Mouse (Mus musculus) stomach, embryonic 15.5 days (tissue): ENCODE measurements at regions not wholly inside any gene's neighbourhood (a gene's known extent, or its start where the extent isn't known, plus 50 kb on each side); places are given as distances from the start of the nearest gene placed in this dataset.

Source experiments
- ATAC-seq: fragments of 200-750 bp; cut with Nextera tagmentation; 2 replicates; pipeline ENCODE4 v1.8.0; 2017; ENCODE audit warnings: low read depth, moderate number of reproducible peaks, moderate TSS enrichment; ENCODE audit not compliant: insufficient read depth, low FRiP score
- H3K27ac ChIP-seq: fragments of 300-500 bp; sonication (generic); 2 replicates; pipeline ENCODE4 v1.5.1; 2015; ENCODE audit warnings: mild to moderate bottlenecking, inconsistent platforms
- H3K27me3 ChIP-seq: fragments of 300-500 bp; sonication (generic); replicated peaks from 2 replicates; pipeline ENCODE4 v1.6.1; 2015; ENCODE audit warnings: inconsistent platforms
- H3K36me3 ChIP-seq: fragments of 300-500 bp; sonication (generic); 2 replicates; pipeline ENCODE4 v1.6.1; 2015; ENCODE audit warnings: inconsistent platforms
- H3K4me1 ChIP-seq: fragments of 300-500 bp; sonication (generic); 2 replicates; pipeline ENCODE4 v1.6.1; 2015; ENCODE audit warnings: inconsistent platforms
- H3K4me2 ChIP-seq: fragments of 300-500 bp; sonication (generic); 2 replicates; pipeline ENCODE4 v1.6.1; 2015; ENCODE audit warnings: mild to moderate bottlenecking, inconsistent platforms
- H3K4me3 ChIP-seq: fragments of 300-500 bp; sonication (generic); replicated peaks from 2 replicates; pipeline ENCODE4 v1.5.1; 2015; ENCODE audit warnings: inconsistent platforms
- H3K9ac ChIP-seq: fragments of 300-500 bp; sonication (generic); 2 replicates; pipeline ENCODE4 v1.6.1; 2015; ENCODE audit warnings: inconsistent platforms
- H3K9me3 ChIP-seq: fragments of 300-500 bp; sonication (generic); 2 replicates; pipeline ENCODE4 v1.6.1; 2016; ENCODE audit warnings: inconsistent platforms
- WGBS: fragments of 180-500 bp; shearing (Covaris S2); methylation state at CpG from one replicate; pipeline ENCODE4 v1.1.7; 2015; 5-methylcytosine and 5-hydroxymethylcytosine counted together

DNA sequence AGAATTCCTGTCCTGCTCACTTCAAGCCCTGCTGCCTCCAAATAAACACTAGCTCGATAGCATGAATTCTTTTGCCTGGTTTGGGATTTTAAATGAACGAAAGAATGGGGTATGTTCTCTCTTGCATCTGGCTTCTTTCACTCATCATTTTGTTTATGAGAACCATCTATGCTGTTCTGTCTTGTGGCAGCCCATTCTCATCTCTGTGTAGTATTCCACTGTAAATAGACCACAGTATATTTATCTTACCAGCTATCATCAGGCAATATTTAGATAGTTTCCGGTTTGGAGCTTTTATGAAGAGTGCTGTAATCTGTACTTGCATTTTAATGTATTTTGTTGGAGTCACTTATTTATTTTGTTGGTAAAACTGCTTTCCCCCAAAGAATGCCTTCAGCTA, 222.4 kb upstream of the Rps6ka3 start:
- no peak overlapping the region for H3K27ac ChIP-seq
- H3K4me1 ChIP-seq: no peaks in the 10 kb centered on the region
- WGBS: 35% methylated on average over 3 of the region's 3 CpGs

DNA sequence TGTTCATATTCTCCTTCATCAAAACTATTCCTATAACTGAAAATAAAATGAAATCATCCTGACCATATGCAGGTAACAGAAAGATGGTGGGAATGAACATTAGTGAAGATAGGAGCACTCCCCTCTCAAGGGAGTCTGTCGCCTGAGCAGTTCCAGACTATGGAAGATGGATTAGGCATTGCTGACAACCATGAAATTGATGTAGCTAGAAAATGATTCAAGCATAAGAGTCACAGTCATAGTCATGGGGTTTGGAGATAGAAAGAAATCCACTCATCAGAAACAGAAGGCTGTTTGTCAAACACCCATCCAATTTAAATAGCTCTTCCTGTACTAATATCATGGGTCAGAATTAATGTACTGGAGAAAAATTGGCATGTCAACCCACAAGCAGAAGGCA, 191.2 kb upstream of the Rps6ka3 start:
- WGBS: 71% methylated on average over 1 of the region's 1 CpGs
- ATAC-seq: no peak
- H3K4me2 ChIP-seq: no peak overlapping the region
- no peaks in the 10 kb centered on the region for H3K4me1 ChIP-seq
- no peaks in the 10 kb centered on the region for H3K36me3 ChIP-seq
- no peaks in the 10 kb centered on the region for H3K9me3 ChIP-seq
- H3K27ac ChIP-seq: no peak overlapping the region
- H3K27me3 ChIP-seq: no peaks in the 10 kb centered on the region
- no peak overlapping the region for H3K9ac ChIP-seq
- no peak overlapping the region for H3K4me3 ChIP-seq

More for the DNA sequence above, 222.4 kb upstream of the Rps6ka3 start:
- Histone ChIP-seq H3K4me2 (no peak overlapping the region), H3K27me3 (no peaks in the 10 kb centered on the region), H3K9ac (no peak overlapping the region), H3K4me3 (no peak overlapping the region), H3K36me3 (no peaks in the 10 kb centered on the region), H3K9me3 (no peaks in the 10 kb centered on the region)
- ATAC-seq: no peak

DNA sequence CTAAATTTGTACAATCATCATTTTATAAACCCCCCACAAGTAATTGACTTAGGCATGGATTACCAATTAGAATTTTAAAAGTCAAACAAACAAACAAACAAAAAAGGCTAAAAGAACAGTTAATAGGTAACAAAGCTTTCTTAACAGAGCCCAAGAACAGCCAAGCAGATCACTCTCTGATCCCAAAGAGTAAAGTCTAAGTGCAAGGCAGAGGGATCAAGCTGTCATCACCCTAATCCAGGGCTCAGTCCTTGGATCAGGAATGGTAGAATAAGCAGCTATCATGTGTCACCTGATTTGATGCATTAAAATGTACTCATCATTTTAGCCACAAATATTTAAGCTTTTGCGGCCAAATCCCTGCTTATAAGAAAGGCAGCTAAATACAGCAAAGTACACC, 183.8 kb upstream of the Rps6ka3 start:
- Histone ChIP-seq H3K27ac (no peak overlapping the region), H3K9ac (no peak overlapping the region), H3K4me2 (no peak overlapping the region), H3K9me3 (no peaks in the 10 kb centered on the region), H3K27me3 (no peaks in the 10 kb centered on the region), H3K4me1 (no peaks in the 10 kb centered on the region), H3K4me3 (no peak overlapping the region), H3K36me3 (no peaks in the 10 kb centered on the region)
- 80% methylated on average over 1 of the region's 1 CpGs for WGBS
- ATAC-seq: no peak

DNA sequence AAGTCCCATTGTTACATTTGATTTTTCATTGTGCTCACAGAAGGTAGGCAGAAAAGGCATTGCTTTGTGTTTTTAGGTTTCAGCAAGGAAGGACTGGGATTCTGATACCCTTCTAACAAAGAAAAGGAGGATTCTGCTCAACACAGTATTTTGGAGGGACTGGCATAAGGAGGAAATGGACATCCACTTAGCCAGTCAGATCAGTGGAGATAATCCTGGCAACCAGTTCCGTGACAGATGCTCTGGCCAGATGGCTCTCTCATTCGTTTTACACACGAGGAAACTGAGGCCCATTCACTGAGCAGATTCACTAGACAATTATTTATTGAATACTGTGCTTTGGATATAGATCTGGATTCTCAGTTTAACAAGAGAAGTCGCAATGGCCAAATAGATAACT, 178.2 kb upstream of the Rps6ka3 start:
- no peak overlapping the region for H3K4me3 ChIP-seq
- 69% methylated on average over 4 of the region's 4 CpGs for WGBS
- H3K9ac ChIP-seq: no peak overlapping the region
- H3K27ac ChIP-seq: no peak overlapping the region
- H3K27me3 ChIP-seq: no peaks in the 10 kb centered on the region
- no peaks in the 10 kb centered on the region for H3K9me3 ChIP-seq
- ATAC-seq: no peak
- no peaks in the 10 kb centered on the region for H3K36me3 ChIP-seq
- no peaks in the 10 kb centered on the region for H3K4me1 ChIP-seq
- no peak overlapping the region for H3K4me2 ChIP-seq

DNA sequence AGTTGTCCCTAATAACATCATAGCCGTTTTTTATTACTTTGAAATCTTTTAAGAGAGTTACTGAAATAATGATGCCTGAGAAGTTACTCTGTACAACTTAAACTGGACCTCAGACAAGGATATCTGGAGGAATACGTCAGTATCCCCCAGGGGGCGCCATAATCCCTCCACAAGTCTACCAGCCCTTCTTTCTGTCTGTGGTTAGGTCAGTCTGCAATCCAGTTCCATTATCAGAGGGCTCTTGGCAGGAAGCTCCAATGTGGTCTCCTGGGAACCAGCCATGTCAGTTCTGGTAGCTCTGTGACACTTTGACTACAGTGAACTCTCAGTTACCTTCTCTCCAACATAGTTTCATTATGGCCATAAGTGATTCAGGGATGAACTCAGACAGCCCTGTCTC, 166.7 kb upstream of the Rps6ka3 start:
- 17% methylated on average over 3 of the region's 3 CpGs for WGBS
- Histone ChIP-seq H3K9ac (no peak overlapping the region), H3K4me3 (no peak overlapping the region), H3K4me1 (no peaks in the 10 kb centered on the region), H3K4me2 (no peak overlapping the region), H3K27me3 (no peaks in the 10 kb centered on the region), H3K27ac (no peak overlapping the region), H3K36me3 (no peaks in the 10 kb centered on the region), H3K9me3 (no peaks in the 10 kb centered on the region)
- ATAC-seq: no peak

DNA sequence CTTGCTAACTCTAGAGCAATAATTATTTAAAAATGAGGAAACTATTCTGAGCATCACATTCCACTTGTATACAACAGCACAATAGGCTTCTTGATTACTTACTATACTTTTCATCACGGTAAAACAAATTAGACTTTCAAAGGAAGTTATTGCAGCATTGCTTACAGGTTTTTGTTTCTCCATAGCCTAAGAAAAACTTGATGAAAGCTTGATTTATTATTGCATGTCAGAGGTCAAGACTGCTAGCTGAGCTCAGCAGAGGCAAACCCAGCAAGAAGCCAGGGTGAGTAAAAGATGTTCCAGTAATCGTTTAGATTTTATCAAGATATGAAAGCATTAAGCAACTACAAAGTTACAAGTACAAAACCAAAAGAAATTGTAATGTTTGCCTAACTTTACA, 162.2 kb upstream of the Rps6ka3 start:
- Histone ChIP-seq H3K4me3 (no peak overlapping the region), H3K4me2 (no peak overlapping the region), H3K4me1 (no peaks in the 10 kb centered on the region), H3K9me3 (no peaks in the 10 kb centered on the region), H3K9ac (no peak overlapping the region), H3K27me3 (no peaks in the 10 kb centered on the region), H3K27ac (no peak overlapping the region), H3K36me3 (no peaks in the 10 kb centered on the region)
- ATAC-seq: no peak
- 39% methylated on average over 2 of the region's 2 CpGs for WGBS

DNA sequence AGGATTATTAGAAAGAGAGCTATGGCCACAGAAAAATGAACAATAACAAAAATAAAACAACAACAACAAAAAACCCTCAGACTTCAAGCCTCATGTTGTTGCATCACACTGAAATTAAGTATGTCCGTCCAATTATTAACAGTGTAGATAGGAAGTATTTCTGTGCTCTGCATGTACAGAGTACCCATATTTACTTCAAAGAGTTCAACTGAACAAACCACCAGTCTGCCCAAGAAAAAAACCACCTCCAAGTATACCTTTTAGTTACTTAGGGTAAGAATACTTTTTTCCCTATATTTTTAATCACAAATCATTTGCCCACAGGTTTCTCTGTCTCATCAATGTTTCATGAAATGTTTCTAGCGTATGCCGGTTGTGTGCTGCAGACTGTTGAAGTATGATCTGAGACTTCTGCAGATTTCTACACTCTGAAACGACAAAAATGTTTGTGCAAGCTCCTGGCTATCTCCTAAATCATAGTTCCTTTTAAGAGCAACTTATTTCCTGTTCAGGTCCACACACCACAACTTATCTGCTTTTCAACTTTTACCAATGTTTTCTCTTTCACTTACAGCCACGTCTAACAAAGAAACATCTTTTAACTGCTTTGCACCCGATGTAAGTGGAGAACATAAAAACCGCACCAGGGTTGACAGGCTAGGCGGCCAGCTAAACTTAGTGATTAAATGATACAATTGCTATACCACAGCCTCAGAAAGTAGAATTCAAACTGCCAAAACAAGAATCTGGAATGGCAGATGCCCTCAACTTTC, 154.2 kb upstream of the Rps6ka3 start:
- Histone ChIP-seq H3K4me1 (no peaks in the 10 kb centered on the region), H3K36me3 (no peaks in the 10 kb centered on the region), H3K4me2 (no peak overlapping the region), H3K9me3 (no peaks in the 10 kb centered on the region), H3K27ac (no peak overlapping the region), H3K27me3 (no peaks in the 10 kb centered on the region), H3K4me3 (no peak overlapping the region), H3K9ac (no peak overlapping the region)
- no peak for ATAC-seq
- WGBS: 57% methylated on average over 8 of the region's 8 CpGs

DNA sequence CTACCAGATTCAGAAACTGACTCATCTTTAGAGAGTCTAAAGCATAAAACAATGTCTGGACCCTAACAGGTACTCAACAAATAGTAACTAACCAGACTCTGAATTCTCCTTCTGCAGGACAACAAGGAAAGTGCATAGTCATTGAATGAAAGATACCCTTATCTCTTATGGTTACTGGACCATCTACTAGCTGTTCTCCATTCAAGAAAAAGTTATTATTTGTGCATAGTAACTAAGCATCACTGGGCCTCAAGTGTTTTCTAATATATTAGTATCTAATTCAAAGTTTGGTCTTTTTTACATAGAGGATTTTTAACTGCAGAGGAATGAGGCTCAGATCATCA, 153.7 kb upstream of the Rps6ka3 start:
- Histone ChIP-seq H3K27me3 (no peaks in the 10 kb centered on the region), H3K9ac (no peak overlapping the region), H3K4me2 (no peak overlapping the region), H3K4me1 (no peaks in the 10 kb centered on the region), H3K36me3 (no peaks in the 10 kb centered on the region), H3K4me3 (no peak overlapping the region), H3K9me3 (no peaks in the 10 kb centered on the region), H3K27ac (no peak overlapping the region)
- ATAC-seq: no peak

DNA sequence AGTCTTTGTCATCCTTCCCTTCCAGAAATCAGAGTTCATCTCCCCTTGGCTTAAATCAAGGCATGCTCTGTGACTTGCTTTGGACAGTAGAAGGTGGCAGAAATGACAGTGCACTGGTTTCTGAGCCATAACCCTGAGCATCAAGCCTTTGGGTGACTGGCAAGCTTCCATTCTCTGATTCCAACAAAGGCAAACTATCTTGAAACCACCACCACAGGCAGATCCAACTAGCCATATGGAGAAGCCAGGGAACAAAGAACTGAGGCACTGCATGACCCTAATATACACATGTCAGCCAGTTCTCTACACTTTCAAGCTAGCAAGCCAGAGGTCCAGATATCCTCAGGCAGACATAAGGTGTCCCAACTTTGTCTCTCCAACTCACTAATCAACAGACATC, 151.2 kb upstream of the Rps6ka3 start:
- Histone ChIP-seq H3K4me3 (no peak overlapping the region), H3K27ac (no peak overlapping the region), H3K9me3 (no peaks in the 10 kb centered on the region), H3K27me3 (no peaks in the 10 kb centered on the region), H3K4me2 (no peak overlapping the region), H3K36me3 (no peaks in the 10 kb centered on the region), H3K9ac (no peak overlapping the region), H3K4me1 (no peaks in the 10 kb centered on the region)
- no peak for ATAC-seq

DNA sequence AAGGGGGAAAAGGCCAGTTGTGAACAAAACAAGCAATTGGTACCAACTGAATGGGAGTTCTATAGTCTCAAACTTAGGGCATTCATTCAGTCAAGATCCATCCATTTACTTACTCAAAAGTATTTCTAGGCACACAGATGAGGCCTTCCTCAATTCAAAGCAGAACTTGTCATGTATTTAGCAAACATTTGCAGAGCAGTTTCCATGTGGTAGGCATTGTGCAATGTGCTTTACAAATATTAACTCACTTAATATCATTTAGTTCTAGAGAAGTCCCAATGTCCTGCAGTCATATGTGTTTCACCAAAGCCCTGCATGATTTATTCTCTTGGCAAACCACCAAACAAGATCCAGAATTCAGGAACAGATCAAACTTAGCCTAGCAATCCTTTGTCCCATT, 148.8 kb upstream of the Rps6ka3 start:
- Histone ChIP-seq H3K36me3 (no peaks in the 10 kb centered on the region), H3K4me1 (no peaks in the 10 kb centered on the region), H3K4me2 (no peak overlapping the region), H3K4me3 (no peak overlapping the region), H3K27ac (no peak overlapping the region), H3K9me3 (no peaks in the 10 kb centered on the region), H3K27me3 (no peaks in the 10 kb centered on the region), H3K9ac (no peak overlapping the region)
- no peak for ATAC-seq

DNA sequence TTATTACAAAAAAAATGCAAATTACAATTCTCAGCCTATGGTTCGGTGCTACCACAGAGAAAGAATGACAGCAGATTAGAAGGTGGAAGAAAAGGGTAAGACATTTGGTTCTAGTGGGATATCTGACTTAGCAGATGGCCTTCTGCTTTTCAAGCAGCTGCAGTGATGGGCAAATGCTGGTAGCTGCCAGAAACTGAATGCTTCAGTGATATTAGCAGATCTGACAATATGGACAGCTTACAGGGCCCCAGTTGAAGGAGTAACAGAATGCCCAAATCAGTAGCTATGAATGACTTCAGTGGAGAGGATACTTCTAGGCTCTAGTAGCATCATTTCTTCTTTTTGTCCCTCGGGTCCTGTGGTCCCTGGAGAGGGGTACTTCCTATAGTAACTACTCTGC, 143.9 kb upstream of the Rps6ka3 start:
- H3K27me3 ChIP-seq: no peaks in the 10 kb centered on the region
- no peaks in the 10 kb centered on the region for H3K9me3 ChIP-seq
- H3K36me3 ChIP-seq: no peaks in the 10 kb centered on the region
- no peak overlapping the region for H3K4me2 ChIP-seq
- WGBS: 56% methylated on average over 2 of the region's 2 CpGs
- ATAC-seq: no peak
- no peaks in the 10 kb centered on the region for H3K4me1 ChIP-seq
- no peak overlapping the region for H3K27ac ChIP-seq
- no peak overlapping the region for H3K9ac ChIP-seq
- no peak overlapping the region for H3K4me3 ChIP-seq

DNA sequence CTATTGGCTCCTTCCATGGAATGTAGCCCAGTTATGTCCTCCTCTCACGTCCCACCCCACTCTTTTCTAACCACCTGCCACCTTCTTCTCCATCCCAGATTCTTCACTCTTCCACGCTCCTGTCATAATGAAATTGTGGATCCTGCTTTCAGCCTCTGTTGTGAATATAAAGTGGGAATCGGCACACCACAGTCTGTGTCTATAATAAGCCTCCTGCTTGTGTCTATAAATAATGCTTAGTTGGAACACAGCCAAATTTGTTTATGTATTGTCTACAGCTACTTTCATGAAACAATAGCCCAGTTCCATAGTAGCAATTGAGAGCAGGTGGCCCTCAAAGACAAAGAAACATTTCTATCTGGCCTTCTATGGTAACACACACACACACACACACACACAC, 137.5 kb upstream of the Rps6ka3 start:
- no peaks in the 10 kb centered on the region for H3K9me3 ChIP-seq
- H3K27me3 ChIP-seq: no peaks in the 10 kb centered on the region
- H3K9ac ChIP-seq: no peak overlapping the region
- no peaks in the 10 kb centered on the region for H3K4me1 ChIP-seq
- no peak overlapping the region for H3K27ac ChIP-seq
- no peak for ATAC-seq
- H3K4me2 ChIP-seq: no peak overlapping the region
- H3K4me3 ChIP-seq: no peak overlapping the region
- no peaks in the 10 kb centered on the region for H3K36me3 ChIP-seq
- 68% methylated on average over 3 of the region's 3 CpGs for WGBS

DNA sequence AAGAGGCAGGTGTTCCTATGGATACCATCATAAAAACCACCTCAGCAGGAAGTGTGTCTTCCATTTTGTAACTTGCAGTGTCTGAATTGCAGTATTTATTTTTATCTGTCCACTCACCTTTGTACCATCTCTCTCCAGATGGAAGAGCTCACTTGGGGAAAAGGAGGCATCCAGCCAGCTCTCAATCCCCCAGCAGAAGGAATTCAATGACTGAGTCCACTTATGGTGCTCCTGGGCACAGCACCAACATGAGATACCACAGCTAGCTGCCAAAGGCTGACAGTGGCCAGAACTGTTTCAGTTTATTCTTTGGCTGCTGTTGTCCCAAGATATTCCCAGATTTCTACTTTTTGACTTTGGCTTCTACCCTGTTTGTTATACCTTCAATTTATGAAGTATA, 136.6 kb upstream of the Rps6ka3 start:
- ATAC-seq: no peak
- H3K36me3 ChIP-seq: no peaks in the 10 kb centered on the region

More for the DNA sequence above, 136.6 kb upstream of the Rps6ka3 start:
- Histone ChIP-seq H3K9ac (no peak overlapping the region), H3K27ac (no peak overlapping the region), H3K4me1 (no peaks in the 10 kb centered on the region), H3K27me3 (no peaks in the 10 kb centered on the region), H3K9me3 (no peaks in the 10 kb centered on the region), H3K4me3 (no peak overlapping the region), H3K4me2 (no peak overlapping the region)
